Mouse (Mus musculus): Measurements from ENCODE around the gene Sync.

- TF ChIP-seq POLR2A (IDR thresholded peaks at IDR 0.05; ENCODE audit: extremely low read depth, insufficient read depth, low read length): no peak
- TF ChIP-seq CTCF (IDR thresholded peaks at IDR 0.05; ENCODE audit: low read depth, low read length): no peak
Measured at GRCm38 (mm10) chr4:129323491-129323890, 36.1 kb downstream of the Sync start.

Measured in liver, adult 2 months (tissue).